Mouse (Mus musculus): Measurements from ENCODE around the gene Cntd1.
"Not testable (repeated sequence)": the region's sequence is repeated elsewhere in the genome, so short reads cannot be mapped to it uniquely, and the experiment has no call there.

Cntd1 gene

GRCm38 (mm10) chr11:101282896-101283295 is 4.1 kb downstream of the Cntd1 start:
- no peak for DNase-seq (ENCODE audit: low read depth, low spot score)

GRCm38 (mm10) chr11:101283805-101284204 is 5.0 kb downstream of the Cntd1 start:
- DNase-seq (ENCODE audit: low read depth, low spot score): no peak

- no peak for DNase-seq (ENCODE audit: low read depth, low spot score)
Measured at GRCm38 (mm10) chr11:101287306-101287705, 8.5 kb downstream of the Cntd1 start.

GRCm38 (mm10) chr11:101291231-101291630 is 12.4 kb downstream of the Cntd1 start:
- no peak for DNase-seq (ENCODE audit: low read depth, low spot score)

GRCm38 (mm10) chr11:101295191-101295590 is 16.4 kb downstream of the Cntd1 start:
- DNase-seq (ENCODE audit: low read depth, low spot score): no peak

GRCm38 (mm10) chr11:101300881-101301280 is 22.1 kb downstream of the Cntd1 start:
- peak; percentile 52 for DNase-seq (ENCODE audit: low read depth, low spot score)

GRCm38 (mm10) chr11:101301299-101302003 is 22.6 kb downstream of the Cntd1 start:
- no peak for DNase-seq (ENCODE audit: low read depth, low spot score)

- DNase-seq (ENCODE audit: low read depth, low spot score): peak; percentile 92
Measured at GRCm38 (mm10) chr11:101302004-101302798, 23.4 kb downstream of the Cntd1 start, which contains the start of gene Becn1. TSS of gene Becn1 (minus strand) at chr11:101302286.

- no peak for DNase-seq (ENCODE audit: low read depth, low spot score)
Measured at GRCm38 (mm10) chr11:101307744-101308143, 28.9 kb downstream of the Cntd1 start.

GRCm38 (mm10) chr11:101311083-101311482 is 32.3 kb downstream of the Cntd1 start:
- DNase-seq (ENCODE audit: low read depth, low spot score): no peak

- no peak for DNase-seq (ENCODE audit: low read depth, low spot score)
Measured at GRCm38 (mm10) chr11:101312150-101312549, 33.3 kb downstream of the Cntd1 start.

- DNase-seq (ENCODE audit: low read depth, low spot score): no peak
Measured at GRCm38 (mm10) chr11:101314567-101314966, 35.8 kb downstream of the Cntd1 start.

- peak; percentile 37 for DNase-seq (ENCODE audit: low read depth, low spot score)
Measured at GRCm38 (mm10) chr11:101315082-101315650, 36.4 kb downstream of the Cntd1 start.

- DNase-seq (ENCODE audit: low read depth, low spot score): peak; percentile 94
Measured at GRCm38 (mm10) chr11:101315665-101316500, 37.1 kb downstream of the Cntd1 start, which contains the start of gene Psme3. TSS of gene Psme3 (plus strand) at chr11:101316213.

GRCm38 (mm10) chr11:101316501-101316917 is 37.7 kb downstream of the Cntd1 start:
- DNase-seq (ENCODE audit: low read depth, low spot score): no peak

- DNase-seq (ENCODE audit: low read depth, low spot score): no peak
Measured at GRCm38 (mm10) chr11:101323609-101324008, 44.8 kb downstream of the Cntd1 start.

- DNase-seq (ENCODE audit: low read depth, low spot score): no peak
Measured at GRCm38 (mm10) chr11:101324763-101325162, 46.0 kb downstream of the Cntd1 start, which contains the start of gene Aoc2. TSS of gene Aoc2 (plus strand) at chr11:101325063.

GRCm38 (mm10) chr11:101325201-101325600 is 46.4 kb downstream of the Cntd1 start:
- DNase-seq (ENCODE audit: low read depth, low spot score): not testable (repeated sequence)

GRCm38 (mm10) chr11:101326147-101326546 is 47.3 kb downstream of the Cntd1 start:
- no peak for DNase-seq (ENCODE audit: low read depth, low spot score)

- no peak for DNase-seq (ENCODE audit: low read depth, low spot score)
Measured at GRCm38 (mm10) chr11:101327311-101327710, 48.5 kb downstream of the Cntd1 start.

GRCm38 (mm10) chr11:101328941-101329635 is 50.3 kb downstream of the Cntd1 start:
- DNase-seq (ENCODE audit: low read depth, low spot score): no peak

Measured in c-Kit-negative CD71-positive TER-119-positive erythroid progenitor cells, embryonic 14.5 days (primary cell).